Mouse (Mus musculus): ENCODE measurements around the gene Pnkd.

Pnkd gene

DNA sequence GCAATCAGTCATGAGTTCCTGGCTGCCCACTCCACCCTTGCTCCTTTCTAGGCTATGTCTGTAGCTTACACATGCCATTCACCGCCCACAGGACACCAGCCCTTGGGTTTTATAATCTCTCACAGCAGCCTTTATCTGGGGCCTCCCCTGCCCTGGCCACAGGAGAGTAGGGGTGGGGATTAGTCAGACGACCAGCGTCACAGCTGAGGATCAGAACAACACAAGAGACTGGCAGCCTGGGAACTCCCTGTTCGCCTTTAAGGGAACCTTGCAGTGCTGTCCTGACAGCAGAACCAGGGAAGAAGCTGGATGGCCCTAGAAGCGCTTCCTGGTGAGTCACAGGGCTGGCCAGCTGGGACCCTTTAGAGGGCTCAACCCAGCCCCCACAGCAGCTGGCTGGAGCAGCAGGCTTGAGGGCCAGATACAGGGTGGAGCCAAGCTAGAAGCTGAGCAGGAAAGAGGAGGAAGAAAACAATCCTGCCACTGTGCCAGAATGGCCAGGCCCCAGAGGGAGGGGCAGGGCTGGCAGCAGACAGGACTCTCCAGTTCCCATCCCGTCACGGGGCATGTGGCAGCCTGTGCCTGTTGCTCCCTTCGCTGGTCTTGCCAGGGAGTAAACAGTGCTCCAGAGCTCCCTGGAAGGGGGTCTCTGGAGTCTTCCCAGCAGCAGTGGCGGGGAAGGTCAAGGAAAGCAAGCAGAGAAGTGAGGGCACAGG is 10.9 kb downstream of the Pnkd start:
- in situ Hi-C loops (cut with MboI), result loop anchor here (10.0 kb wide), 1 partner anchor 159 kb away; no protein-coding TSS in a partner anchor

DNA sequence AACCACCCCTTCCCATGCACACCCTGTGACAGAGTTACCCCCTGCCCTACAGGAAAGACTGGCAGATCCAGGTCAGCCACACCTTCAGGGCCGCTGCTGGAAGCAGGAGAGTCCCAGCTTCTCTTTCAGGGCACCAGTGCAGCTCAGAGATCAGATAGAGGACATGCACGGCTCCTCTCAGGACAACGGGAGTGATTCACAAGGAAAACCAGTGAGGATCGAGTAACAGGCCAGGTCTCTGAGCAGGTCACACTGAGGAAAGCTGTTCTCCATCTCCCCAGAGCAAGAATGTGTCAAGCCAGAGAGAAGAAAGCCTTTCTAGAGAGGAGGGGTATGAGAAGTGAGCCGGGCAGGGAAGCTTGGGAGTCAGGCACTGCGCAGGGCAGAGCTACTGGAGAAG is 11.7 kb downstream of the Pnkd start:
- in situ Hi-C loops (cut with MboI), result loop anchor here (10.0 kb wide), 1 partner anchor 158 kb away; no protein-coding TSS in a partner anchor

DNA sequence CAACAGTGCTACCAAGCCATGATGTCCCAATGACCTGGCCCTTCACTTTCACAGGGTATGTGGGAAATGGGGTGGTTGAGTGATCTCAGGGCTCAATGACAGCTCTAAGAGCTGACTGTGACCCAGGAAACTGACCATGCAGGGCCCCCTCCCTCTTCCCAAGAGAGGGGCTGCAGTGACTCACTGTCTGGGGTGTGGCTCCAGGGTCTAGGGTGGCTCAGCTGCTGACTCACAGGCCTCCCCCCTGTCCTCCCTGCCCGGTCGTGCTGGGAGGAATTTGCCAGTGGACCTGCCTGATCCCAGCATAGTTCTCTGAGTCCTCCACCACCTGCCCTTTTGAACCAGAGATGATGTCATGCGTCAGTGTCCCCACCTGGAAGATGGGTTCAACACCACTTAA is 12.5 kb downstream of the Pnkd start:
- in situ Hi-C loops (cut with MboI), result loop anchor here (10.0 kb wide), 1 partner anchor 158 kb away; no protein-coding TSS in a partner anchor

DNA sequence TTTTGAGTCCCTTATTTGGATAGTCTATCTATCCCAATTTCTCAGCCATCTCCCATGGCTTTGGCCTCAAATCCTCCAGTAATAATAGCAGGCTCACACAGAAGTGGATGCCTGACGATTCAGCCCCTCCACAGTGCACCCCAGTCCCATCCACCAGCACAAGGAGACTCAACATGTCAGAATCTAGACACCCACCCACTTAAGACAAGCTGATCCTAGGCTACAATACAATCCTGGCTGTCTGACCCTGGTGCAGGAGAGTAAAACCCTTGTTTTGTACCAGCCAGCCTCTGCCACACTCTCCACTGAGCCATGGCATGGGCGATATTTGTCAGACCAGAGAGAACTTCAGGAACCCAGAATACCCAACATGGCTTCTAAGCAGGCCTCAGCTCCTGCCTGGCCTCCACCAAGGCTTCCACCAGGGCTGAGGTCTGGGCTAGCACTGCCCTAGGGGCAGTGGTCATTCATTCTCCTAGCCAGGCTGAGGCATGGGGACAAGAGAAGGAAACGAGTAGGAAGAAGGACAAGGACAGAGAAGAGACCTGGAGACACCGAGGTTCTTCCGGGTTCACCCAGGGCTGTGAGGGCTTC is 13.5 kb downstream of the Pnkd start:
- in situ Hi-C loops (cut with MboI), result loop anchor here (10.0 kb wide), 1 partner anchor 157 kb away; no protein-coding TSS in a partner anchor

DNA sequence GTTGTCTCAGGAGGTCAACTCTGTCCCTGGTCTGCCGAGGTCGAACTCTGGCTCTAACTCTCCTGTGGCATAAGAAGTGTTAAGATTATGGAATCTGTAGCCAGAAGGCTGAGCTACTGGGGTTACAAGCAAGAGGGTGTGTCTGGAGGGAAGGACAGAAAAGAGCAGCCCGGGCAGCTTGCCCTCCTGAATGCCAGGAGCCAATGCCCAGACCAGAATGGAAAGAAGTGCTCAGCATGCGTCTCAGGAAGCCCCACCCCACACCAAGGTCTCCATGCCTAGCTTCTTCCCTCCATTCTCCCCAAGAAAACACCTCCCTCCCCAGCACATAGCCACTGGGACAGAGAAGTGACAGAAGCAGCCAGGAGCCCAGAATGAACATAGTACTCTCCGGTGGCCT is 14.3 kb downstream of the Pnkd start:
- in situ Hi-C loops (cut with MboI), result loop anchor here (10.0 kb wide), 1 partner anchor 156 kb away; no protein-coding TSS in a partner anchor

DNA sequence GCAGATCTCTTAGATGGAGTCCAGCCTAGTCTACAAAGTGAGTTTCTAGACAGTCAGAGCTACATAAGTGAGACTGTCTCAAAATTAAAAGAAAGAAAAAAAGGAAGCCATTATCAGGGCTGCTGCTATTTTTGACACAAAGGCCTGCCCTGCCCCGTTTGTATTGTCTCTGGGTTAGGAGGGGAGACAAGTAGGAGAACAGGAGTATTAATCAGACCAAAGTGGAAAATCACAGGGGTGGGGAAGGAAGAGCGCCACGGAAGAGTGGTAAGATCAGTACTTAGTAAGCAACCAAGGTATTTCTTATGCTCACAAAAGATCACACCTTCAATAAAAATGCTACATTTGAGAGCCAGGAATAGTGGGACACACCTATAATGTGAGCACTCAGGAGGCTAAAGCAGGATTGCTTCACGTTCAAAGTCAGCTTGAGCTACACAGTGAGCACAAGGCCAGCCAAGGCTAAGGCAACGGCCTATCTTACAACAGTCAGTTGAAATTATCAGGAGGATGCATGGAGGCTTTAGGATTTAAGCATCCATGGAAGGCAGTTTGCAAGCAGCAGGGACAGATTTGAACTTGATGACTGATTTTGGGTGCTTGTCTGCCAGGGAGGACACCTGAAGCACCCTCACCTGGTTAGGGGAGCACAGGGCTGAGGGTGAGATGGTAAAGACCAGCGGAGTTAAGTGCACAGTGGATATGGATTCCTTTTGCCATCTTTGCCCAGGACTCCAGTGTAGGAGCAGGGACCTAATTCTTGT is 15.8 kb downstream of the Pnkd start:
- in situ Hi-C loops (cut with MboI), result no loop called here

DNA sequence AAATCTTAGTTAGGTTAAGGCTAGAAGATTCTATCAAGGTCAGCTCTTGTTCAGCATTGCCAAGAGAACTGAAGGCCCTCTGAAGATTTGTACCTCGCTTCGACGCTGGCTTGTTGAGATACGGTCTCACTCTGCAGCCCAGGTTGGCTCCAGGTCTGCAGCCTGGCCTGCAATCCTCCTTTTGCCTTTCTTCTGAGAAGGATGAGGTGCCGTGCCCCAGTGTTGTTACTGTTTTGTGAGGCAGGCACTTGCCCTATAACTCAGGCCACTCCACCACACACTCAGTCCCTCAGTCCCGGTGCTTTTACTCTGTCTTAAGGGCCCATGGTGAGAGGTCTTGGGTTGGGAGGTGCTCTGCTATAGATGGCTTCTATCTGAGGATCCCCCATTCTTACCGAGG is 17.5 kb downstream of the Pnkd start:
- in situ Hi-C loops (cut with MboI), result no loop called here

DNA sequence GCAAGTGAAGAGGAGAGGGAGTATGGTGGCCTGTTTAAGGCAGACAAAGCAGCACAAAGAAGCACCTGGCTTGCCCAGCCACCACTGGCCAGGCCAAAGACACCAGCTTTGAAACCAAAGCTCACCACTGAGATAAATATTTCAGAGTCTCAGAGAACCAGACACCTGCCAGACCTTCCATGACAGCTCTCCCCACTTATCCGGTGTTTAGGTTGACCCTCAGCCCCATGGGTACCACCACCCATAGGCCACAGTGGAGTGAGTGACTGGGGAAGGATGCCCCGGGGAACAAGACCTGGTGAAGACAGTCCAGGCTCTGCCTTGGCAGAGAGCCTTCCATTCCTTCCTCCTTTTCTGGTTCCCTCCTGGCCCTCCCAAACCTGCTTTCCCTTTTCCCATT is 18.1 kb downstream of the Pnkd start:
- in situ Hi-C loops (cut with MboI), result no loop called here

DNA sequence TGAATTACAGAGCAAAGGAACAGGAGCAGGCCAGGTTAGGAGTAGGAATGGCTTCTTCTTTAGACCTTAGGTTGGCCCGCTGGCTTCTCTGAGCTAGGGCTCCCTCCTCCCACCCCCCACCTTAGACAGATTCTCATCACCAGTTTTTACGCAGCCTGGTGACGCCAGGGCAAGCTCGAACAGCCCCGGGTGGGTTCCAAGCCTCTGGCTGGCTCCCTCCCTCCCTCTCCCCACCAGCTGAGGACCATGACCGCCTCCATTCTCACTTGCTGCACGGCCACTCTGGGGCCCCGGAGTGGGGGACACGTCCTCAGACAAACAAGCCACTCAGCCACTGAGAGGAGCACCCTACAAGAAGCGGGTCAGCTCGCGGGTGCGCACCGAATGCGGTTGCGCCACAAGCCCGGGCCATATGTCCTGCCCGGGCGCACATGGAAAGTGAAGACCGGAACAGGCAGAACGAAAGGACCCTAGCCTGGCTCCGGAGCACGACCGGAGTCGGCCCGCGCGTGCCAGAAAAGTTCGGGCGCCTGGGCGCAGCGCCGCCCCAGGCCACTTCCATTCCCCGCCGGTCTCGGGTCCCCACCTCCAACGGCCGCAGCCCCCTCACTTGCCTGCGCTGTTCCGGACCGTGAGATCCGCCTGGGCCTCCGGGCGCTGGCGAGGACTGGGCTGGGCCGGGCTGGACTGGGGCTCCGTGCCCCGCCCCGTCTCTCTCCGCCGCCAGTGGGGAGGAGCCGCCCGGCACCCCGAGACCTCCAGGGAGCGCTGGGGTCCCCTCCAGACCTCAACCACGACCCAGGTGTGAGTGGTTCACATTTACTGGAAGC is 19.0 kb downstream of the Pnkd start:
- in situ Hi-C loops (cut with MboI), result no loop called here

DNA sequence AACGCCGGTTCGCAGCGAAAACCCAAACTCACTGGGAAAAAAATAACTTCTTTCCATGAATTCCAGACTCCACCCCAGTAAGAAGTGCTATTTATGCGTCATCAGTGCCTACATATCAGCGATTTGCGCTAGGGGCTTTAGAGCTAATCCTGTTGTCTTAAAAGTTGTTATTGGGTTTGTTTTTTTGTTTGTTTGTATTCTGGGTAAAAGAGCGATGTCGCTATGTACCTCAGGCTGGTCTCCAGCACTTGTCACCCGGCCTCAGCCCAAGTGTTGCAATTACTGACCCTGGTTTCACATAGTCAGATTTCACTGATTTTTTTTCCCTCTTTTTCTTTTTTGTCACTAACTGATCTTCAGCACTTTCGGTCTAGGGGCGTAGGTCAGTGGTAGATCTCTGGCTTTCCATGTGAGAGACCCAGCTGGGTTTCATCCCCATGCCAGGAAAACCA is 19.6 kb downstream of the Pnkd start:
- in situ Hi-C loops (cut with MboI), result no loop called here

DNA sequence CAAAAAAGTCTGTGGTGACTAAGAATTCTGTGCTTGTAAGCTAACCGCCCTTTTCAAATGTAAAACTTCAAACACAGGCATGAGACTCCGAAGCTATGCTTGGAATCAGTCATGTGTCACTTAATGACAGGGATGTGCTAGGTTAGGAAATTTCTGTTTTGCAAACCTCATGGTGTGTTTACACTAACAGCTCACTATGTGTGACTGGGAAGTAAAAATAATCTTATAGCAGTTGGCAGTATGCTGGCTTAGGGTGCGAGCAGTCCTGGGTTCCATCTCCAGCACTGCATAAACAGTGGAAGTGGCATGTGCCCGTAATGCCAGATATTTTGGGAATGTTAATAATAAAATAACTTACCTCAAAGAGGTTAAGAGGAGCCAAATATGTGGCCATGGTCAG is 20.2 kb downstream of the Pnkd start:
- in situ Hi-C loops (cut with MboI), result no loop called here

DNA sequence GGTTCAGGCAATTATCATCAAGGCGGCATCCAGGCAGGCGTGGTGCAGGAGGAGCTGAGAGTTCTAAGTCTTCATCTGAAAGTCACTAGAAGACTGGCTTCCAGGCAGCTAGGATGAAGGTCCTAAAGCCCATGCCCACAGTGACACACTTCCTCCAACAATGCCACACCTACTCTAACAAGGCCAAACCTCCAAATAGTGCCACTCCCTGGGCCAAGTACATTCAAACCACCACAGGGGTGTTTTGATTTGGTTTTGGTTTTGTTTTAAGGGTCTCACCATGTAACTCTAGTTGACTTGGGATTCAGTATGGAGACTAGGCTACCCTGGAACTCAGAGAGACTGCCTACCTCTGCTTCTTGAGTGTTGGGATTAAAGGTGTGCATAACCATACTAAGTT is 20.8 kb downstream of the Pnkd start, which contains the start of gene Tmbim1:
Gene Tmbim1 (minus strand): TSS at position 101 of the 400 bp plus-strand sequence.
- in situ Hi-C loops (cut with MboI), result no loop called here

DNA sequence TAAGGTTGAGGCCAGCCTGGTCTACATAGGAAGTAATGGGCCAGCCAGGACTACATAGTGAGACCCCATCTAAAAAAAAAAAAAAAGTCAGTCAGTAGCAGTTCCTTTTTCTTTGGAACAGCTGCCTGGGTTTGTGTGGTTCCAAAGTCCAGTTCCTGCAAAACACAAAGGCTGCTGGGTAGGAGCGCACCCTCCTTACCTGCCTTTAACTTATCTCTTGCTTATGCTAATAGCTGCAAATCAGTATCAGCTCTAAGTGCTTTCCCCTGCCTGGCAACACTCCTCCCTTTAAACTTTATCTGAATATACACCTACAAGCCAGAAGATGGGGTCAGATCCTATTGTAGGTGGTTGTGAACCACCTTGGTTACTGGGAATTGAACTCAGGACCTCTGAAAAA is 22.4 kb downstream of the Pnkd start:
- in situ Hi-C loops (cut with MboI), result no loop called here

DNA sequence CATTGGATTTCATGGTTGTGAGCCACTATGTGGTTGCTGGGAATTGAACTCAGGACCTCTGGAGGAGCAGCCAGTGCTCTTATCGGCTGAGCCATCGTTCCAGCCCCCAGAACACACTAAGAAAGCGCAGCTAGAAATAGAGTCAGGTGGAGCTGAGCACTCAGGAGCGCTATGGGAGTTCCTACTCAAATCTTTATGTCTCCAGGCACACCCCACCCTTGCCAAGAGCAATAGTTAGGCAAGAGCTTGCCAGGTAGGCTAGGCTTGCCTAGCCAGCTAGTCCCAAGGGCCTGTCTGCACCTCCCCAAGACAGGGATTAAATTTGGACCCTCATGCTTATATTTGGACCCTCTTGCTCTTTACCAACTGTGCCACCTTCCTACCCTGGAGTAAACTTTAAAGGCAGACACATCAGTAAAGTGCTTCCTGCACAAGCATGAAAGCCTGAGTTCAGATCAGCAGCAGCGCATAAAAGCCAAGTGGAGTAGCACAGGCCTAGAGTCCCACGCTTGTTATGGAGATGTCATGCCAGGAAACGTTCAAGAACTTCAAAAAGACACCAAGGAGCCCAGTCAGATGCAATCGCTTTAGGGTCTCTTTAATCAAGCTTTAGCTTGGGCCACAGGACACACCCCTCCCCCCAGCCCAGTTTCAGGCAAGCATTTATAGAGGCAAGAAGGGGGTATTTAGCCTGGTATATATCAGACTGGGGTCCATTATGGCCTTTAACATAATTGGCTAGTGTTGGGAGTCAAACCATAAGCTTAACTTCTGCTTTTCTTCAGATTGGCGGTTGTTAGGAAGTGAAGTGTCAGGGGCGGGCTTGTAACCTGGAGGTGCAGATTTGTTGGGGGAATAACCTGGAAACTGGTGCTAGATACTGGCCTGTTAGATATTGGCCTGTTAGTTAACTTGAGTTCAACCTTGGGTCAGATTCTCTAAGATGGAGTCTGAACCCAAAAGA is 23.6 kb downstream of the Pnkd start:
- in situ Hi-C loops (cut with MboI), result no loop called here

DNA sequence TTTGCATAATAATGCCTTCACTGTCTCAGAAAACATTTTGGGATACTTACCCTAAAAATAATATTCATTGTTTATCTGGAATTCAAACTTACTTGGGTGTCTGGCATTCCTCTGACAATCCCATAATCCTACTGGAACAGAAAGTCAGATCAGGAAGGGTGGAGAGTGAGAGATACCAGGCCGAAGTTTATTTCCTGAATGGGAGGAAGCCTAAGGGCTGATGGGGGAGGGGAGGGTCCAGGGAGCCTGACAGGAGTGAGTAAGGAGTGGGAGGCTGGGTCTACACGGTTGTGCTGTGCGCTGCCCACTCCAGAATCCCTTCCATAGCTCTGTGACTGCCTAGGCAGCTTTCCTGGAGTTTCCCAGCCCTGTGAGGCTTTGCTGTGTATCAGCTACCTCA is 25.0 kb downstream of the Pnkd start:
- in situ Hi-C loops (cut with MboI), result loop anchor here (5.0 kb wide), 1 partner anchor 88 kb away; no protein-coding TSS in a partner anchor

DNA sequence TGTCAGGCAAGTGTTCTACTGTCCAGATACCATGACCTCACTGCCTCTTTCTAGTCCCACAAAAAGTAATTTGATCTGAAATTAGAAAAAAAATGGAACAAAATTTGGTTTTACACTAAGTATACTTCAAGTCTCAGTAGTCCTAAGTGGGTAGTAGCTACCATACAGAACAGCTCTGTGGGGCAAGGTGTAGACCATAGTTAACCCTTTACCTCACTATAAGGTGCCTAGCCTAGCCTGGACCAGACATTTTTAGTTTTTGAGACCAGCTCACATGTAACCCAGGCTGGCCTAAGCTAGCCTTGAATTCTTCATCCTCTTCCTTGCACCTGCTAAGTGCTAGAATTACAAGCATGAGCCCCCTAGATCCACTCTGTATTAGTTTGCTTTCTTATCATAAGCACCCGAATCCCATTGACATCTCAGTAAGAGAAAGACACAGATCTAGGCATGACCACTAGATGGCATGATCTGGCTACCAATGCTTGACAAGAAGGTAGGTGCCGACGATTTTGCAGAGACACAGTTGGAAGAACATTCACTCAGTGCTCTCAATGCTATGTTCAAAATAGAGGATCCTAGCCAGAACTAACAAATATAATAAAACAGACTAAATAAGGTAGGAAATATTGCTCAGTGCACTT is 28.4 kb downstream of the Pnkd start:
- in situ Hi-C loops (cut with MboI), result loop anchor here (5.0 kb wide), 1 partner anchor 84 kb away; no protein-coding TSS in a partner anchor

DNA sequence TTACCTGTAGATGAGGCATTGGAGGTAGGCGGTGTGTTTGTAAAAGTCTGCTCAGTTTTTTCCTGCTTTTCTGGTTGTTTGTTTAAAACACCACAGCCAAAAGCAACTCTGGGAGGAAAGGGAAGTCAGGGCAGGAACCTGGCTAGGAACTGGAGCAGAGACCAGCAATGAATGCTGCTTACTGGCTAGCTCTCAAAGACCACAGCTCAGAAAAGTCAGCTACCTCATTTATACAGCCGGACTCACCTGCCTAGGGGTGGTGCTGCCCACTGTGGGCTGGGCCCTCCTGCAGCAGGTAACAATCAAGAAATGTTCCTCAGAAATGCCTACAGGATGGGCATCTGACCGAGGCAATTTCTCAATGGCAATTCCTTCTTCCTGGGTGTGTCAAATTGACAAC is 30.1 kb downstream of the Pnkd start:
- in situ Hi-C loops (cut with MboI), result loop anchor here (5.0 kb wide), 1 partner anchor 83 kb away; no protein-coding TSS in a partner anchor

DNA sequence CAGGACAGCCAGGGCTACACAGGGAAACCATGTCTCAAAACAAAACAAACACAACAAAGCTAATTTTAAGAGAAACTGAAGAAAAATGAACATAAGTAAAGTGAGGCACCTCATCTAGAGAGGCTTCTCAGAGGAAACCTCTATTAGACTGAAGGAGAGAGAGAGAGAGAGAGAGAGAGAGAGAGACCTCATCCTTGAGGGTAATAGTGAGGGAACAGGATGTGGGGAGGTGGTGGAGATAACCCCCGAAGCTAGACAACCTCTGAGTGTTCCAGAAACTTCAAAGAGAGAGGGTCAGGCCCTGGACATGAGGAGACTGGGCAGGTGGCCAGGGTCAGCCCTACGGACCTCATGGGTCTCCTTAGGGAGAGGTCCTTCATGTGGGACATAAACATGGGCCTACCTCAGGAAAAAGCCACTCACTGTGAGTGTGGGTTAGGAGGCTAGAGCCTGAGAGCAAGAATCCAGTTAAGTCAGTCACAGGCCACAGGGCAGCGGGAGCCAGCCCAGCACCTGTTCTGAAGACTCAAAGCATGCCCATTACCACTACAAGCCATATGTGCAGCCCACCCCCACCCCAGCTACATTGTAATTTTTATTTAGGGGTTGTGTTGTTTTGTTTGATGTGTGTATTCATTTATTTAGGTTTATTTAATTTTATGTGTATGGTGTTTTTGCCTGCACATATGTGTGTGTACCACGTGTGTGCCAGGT is 31.5 kb downstream of the Pnkd start:
- in situ Hi-C loops (cut with MboI), result no loop called here

DNA sequence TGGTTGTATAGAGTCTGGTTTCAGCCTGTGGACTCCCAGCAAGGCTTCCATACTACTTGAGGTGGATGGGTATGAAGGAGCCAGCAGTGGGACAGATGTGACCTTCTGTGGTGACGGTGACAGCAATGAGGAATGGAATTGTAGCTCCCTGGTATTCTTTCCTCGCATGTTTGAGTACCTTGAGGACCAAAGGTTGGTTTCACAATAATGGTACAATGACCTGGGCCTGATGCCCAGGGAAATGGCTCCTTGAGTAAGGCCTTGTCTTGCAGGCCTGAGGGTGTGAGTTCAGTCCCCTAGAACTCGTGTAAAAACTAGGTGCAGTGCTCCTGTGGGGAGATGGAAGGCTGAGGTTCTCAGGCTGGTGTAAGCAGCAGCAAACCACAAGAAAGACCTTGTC is 34.0 kb downstream of the Pnkd start:
- in situ Hi-C loops (cut with MboI), result no loop called here
